Mouse (Mus musculus) kidney, postnatal 25 days (tissue): ENCODE results near the gene Slc10a7.
"Not testable (repeated sequence)": the region's sequence is repeated elsewhere in the genome, so short reads cannot be mapped to it uniquely, and the experiment has no call there.

Source experiments
- DNase-seq, 2 experiments: peaks; one replicate each; pipeline ENCODE4 v3.0.0; 2021; ENCODE audit warnings: mixed read lengths in 2 of 2

Gene Slc10a7

GRCm38 (mm10) chr8:78670241-78670640 is 161.1 kb downstream of the Slc10a7 start:
- no peak for DNase-seq

GRCm38 (mm10) chr8:78678541-78679219 is 169.5 kb downstream of the Slc10a7 start:
- no peak for DNase-seq

GRCm38 (mm10) chr8:78690795-78691194 is 181.6 kb downstream of the Slc10a7 start:
- no peak for DNase-seq

- no peak for DNase-seq
Measured at GRCm38 (mm10) chr8:78698331-78698741, 189.2 kb downstream of the Slc10a7 start.

GRCm38 (mm10) chr8:78703068-78703820 is 194.1 kb downstream of the Slc10a7 start:
- DNase-seq: no peak

- no peak for DNase-seq
Measured at GRCm38 (mm10) chr8:78705980-78706379, 196.8 kb downstream of the Slc10a7 start.

GRCm38 (mm10) chr8:78709948-78710644 is 200.9 kb downstream of the Slc10a7 start:
- no peak for DNase-seq

GRCm38 (mm10) chr8:78710961-78711360 is 201.8 kb downstream of the Slc10a7 start:
- DNase-seq: no peak

GRCm38 (mm10) chr8:78714880-78715279 is 205.7 kb downstream of the Slc10a7 start:
- no peak for DNase-seq

- DNase-seq: no peak
Measured at GRCm38 (mm10) chr8:78716546-78716945, 207.4 kb downstream of the Slc10a7 start.

GRCm38 (mm10) chr8:78717191-78717590 is 208.0 kb downstream of the Slc10a7 start:
- DNase-seq: not testable (repeated sequence)

GRCm38 (mm10) chr8:78719279-78720040 is 210.3 kb downstream of the Slc10a7 start:
- no peak for DNase-seq

- no peak for DNase-seq
Measured at GRCm38 (mm10) chr8:78720041-78720414, 210.9 kb downstream of the Slc10a7 start.

GRCm38 (mm10) chr8:78721576-78721975 is 212.4 kb downstream of the Slc10a7 start:
- no peak for DNase-seq

- DNase-seq: no peak
Measured at GRCm38 (mm10) chr8:78722201-78722600, 213.1 kb downstream of the Slc10a7 start.

- no peak for DNase-seq
Measured at GRCm38 (mm10) chr8:78724832-78725231, 215.7 kb downstream of the Slc10a7 start.

- peak in 1 of 2 experiments; percentile 41 for DNase-seq
Measured at GRCm38 (mm10) chr8:78728240-78728639, 219.1 kb downstream of the Slc10a7 start.

- DNase-seq: no peak
Measured at GRCm38 (mm10) chr8:78732410-78732809, 223.3 kb downstream of the Slc10a7 start.

GRCm38 (mm10) chr8:78732995-78733512 is 223.9 kb downstream of the Slc10a7 start:
- no peak for DNase-seq

GRCm38 (mm10) chr8:78734721-78735517 is 225.8 kb downstream of the Slc10a7 start:
- no peak for DNase-seq

GRCm38 (mm10) chr8:78738304-78738703 is 229.2 kb downstream of the Slc10a7 start:
- DNase-seq: no peak

GRCm38 (mm10) chr8:78740936-78741335 is 231.8 kb downstream of the Slc10a7 start:
- no peak for DNase-seq
